Mouse (Mus musculus): ENCODE results near the gene Dctn3. TPM values are rescaled to one million over a fixed set of nuclear protein-coding genes. Genes with fewer than 3 reads are reported as not detected.
"Not testable (repeated sequence)": the region's sequence is repeated elsewhere in the genome, so short reads cannot be mapped to it uniquely, and the experiment has no call there.

The Dctn3 gene
- polyA plus RNA-seq, 2 experiments from 2014 or later = 107 to 114 TPM

DNA sequence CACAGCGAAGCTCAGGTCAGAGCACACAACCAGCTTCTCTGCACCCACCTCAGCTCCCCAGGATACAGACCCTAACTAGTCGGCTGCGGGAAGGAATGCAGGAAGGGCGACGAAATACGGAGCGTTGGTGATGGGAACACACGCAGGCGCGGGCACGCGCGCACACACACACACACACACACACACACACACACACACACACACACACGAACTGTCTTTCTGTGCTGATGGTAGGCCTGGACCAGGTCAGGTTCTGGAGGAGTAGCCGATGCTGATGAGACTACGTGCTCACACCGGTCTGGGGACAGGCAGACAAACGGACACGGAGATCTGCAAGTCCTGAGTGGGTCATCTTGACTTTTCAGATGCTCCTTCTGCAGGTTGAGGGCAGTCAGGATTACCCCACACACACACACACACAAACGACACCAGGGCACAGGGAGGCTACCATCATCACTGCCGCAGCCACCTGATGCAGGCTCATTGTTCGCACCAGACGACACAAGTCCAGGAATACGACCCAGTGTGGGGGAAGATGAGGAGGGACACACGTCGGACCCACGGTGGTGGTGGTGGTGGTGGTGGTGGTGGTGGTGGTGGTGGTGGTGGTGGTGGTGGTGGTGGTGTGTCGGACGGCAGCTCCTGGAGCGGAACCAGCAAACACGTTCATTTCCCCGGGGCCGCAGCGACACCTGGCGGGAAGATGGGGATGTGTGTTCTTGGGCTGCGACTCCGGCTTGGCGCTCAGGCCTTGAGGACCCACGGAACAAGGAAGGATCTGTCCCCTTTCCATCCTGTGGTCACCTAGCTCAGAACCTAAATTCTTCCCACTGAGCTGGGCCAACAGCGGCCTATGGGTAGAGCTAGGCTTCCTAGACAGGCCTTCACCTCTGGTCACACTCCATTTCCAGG, 25.8 kb downstream of the Dctn3 start, which contains the start of gene Cntfr:
TSS of gene Cntfr (minus strand) at position 160 of the 912 bp plus-strand sequence.
- not testable (repeated sequence) for ATAC-seq

DNA sequence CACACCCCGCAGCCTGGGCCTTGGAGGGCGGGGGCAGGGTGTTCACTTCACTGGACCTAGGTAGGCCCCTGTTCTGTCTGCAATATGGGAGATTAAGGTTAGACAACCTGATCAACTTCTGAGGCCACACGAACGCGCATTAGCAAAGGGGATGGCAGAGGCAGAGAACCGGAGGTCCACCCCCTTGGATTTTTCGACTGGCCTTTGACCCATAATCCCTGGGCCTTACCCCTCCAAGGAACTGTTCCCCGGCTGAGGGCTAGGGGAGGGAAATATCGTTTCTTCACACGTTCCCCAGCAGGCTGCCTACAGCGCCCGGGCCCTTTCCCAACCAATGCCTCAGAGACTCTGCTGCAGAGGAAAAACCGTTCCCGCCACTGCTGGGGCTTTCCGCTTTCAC, 26.5 kb downstream of the Dctn3 start:
- ATAC-seq = not testable (repeated sequence)

DNA sequence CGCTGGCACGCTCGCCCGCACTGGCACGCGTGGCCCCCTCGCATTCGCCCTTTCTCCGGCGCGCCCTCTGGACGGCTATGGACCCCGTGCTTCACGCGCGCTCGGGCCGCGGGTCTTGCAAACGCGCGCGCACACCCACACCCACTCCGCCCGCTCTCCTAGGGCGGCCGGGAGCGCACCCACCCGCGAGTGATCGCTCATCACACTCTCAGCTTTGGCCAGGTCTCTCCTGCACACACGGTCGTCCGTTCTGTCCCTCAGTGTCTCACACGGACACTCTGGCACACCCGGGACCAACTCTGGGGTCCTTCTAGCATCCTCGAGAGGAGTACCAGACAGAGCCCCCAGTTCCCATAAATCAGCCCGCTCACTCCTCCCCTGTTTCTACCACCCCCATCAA, 27.2 kb downstream of the Dctn3 start:
- not testable (repeated sequence) for ATAC-seq

DNA sequence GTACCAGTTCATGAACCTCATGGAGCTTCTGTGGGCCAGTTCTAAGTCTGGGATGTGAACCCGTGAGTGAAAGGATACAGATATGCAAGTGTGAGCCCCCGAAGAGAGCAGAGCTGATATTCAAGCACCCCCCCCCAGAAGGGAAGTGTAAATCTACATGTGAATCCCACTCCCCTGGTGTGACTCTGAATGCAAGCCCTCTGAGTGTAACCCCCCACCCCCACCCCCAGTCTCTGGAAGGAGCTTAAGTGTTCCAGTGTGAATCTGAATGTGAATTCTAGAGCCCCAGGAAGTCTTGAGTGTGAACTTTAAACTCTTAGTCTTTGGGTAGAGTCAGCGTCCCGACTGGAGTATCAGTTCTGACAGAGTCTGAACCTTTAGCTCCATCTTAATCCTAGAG, 29.5 kb downstream of the Dctn3 start:
- not testable (repeated sequence) for ATAC-seq

DNA sequence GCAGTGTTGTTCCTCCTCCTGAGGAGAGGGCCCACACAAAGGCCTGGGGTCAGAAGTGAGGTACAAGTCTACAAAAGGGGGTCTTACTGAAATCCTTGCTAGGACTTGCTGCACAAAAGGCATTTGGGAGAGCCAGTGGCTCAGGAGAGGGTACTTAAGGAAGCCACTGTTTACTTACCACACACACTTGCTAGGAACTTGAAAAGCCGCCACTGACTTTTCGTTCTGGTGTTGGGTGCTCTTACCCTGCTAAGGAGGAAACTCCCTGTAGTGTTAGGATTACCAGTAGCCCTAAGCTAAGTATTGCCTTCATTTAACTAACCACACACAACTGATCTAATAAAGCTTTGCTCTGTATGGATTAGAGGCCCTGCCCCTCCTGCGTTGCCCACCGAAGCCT, 33.0 kb downstream of the Dctn3 start:
- ATAC-seq = not testable (repeated sequence)

DNA sequence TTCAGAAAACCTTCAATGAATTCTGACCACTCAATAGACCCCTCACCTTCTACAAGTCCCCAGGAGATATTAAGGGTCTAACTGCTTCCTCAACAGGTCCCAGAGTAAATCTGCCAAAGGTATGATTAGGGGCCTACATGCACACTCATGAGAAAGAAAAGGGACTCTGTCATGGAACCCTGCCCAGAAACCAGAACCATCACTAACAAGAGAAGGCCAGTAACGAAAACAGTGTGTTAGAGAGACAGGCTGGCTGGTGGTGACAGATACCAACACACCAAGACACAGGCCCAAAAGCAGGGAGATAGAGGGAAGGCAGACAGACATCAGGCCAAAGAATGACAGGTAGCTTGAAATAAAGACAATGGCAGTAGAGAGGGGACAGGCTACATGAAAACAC, 34.4 kb downstream of the Dctn3 start:
- not testable (repeated sequence) for ATAC-seq

DNA sequence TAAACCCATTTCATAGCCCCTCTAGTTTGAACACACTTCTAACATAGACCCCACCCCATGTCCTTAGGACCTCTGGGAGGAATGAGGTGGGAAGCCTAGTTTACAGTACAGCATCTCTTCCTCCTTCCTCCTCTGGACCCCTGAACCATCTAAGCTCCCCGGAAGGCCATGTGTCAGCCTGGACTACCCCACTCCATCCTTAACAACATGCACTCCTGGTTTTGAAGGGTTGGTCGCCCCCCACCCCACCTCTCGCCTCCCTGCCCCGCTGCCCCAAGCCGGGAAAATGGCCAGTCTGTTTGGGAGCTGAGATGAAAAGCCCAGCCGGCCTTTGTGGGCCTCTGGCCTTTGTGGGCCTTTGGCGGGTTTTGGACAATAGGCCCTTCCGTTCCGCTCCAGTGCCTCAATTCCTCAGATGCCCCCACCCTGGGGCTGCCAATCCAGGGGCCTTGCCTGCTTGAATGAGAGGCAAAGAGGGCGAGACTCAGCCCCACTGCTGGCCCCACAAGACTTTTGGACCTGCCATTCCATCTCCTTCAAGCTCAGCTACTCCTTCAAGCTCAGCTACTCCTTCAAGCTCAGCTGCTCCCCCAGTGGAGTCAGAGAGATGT, 37.0 kb downstream of the Dctn3 start:
- ATAC-seq = not testable (repeated sequence)

DNA sequence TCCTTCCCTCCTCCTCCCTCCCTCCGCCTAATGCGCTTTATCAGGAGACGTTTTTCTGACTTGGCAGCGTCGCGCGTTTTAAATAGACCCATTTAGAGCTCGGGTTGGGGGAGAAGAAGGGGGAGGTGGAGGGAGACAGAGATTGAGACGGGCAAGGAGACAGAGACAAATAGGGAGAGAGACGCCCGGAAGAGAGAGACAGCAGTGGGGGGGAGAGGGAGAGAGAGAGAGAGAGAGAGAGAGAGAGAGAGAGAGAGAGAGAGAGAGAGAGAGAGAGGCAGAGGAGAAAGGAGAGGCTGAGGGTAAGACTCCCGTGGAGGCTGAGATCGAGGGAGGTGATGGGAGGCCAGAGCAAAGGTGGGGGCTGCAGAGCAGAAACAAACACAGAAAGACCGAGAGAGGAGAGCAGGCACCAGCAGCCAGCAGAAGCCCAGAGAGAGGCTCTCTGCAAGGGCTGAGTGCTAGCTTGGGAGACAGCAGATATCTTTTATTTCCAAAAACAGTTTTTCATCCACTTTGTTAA, 38.0 kb downstream of the Dctn3 start:
- ATAC-seq = not testable (repeated sequence)

DNA sequence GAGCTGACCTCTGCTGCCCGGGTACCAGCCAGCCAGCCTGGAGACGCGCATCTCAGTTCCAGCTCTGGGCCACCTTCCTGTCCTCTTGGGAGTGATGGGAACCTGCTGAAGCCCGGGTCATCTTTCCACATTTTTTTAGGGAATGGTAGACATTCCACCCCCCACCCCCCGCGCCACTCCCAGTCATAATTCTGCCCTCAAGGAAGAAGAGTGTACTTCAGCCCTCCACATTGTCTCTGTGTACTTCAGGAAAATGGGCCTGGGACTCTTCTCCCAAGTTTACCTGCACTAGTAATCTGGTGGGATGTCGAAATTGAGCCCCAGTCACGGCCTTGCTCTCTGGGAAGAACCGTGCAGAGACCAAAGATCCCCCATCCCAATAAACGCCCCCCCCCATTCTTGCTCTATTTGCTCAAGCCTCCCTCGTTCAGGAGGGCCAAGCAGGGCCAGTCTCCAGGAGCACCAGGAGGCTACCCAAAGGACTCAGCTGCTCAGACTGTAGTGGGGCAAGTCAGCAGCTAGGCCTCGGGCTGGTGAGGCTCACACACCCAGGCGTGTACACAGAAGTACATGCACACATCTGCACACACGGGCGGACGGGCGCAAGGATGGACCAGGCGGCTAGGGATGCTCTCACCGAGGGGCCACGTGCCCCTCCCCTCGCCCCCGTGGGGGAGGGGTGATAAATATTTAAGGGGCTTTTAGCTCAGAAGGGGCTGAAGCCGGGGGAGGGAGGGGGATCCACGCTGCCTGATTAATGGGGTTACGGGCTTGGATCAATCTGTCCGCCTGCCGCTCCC, 38.6 kb downstream of the Dctn3 start:
- ATAC-seq = not testable (repeated sequence)

DNA sequence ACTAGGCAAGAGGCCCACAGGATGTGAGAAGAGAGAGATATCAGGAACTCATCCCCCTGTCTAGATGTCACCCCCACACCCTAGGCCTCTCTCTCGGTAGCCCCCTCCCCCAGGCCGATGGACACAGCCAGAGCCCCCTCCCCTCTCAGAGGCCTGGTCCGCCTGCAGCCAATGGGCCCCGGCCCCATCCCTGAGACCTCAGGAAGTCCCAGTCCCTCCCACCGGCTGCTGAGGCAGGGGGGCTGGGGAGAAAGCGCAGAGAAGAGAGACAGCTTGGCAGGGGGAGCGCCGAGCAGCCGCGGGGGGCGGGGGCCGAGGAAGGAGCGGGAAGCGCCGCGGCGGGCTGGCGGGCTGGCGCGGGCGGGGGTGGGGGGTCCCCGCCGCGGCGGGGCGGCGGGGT, 39.7 kb downstream of the Dctn3 start:
- ATAC-seq = not testable (repeated sequence)

DNA sequence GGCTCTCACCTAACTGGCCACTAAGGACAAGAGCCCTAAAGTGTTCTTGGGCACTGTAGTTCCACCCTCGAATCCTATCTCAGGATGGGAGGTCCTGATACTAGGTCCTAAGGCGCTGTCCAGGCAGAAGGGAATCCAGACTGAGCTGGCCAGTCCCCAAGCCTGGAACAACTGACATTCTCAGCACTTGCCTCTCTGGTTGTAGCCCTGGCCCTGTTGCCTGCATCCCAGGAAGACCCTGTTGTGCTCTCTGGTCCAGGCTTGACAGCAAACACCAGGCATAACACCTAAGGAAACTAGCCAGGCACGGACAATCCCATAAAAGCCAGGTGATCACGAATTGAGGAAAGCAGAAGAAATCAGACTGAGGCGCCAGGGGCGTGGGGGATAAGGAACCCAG, 40.2 kb downstream of the Dctn3 start:
- ATAC-seq = no peak

DNA sequence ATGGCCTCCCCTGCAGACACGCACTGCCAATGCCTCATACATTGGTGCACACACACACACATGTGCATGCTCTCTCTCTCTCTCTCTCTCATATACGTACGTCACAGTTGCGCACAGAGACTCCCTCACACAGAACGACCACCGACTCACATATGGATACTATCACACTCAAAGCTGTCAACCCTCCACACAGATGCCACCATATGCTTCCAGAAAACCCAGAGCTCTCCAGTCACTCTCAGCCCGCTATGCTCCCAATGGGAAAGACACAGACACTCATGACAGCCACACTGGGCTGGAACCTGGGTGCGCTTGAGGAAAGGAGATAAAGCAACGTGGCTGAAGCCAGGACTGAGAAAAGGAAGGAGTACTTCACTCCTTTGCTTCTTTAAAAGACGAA, 41.0 kb downstream of the Dctn3 start:
- ATAC-seq = no peak

DNA sequence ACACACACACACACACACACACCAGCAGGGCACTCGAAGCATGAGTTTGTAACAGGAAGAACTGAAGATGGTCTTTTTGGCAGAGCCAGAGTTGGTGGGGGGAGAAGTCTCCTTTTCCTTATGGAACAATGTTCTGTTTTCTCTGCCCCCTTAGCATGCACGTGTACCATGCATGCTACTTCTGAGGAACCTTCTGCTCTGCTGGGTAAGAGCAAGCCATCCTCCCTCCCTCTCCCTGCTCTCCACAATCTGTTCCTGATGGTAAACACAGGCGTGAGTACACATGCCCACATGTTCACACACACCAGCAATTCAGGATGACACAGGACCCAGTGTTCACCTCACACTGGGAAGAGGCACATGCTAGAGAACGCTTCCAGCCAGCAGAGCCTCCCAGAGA, 41.8 kb downstream of the Dctn3 start:
- no peak for ATAC-seq

DNA sequence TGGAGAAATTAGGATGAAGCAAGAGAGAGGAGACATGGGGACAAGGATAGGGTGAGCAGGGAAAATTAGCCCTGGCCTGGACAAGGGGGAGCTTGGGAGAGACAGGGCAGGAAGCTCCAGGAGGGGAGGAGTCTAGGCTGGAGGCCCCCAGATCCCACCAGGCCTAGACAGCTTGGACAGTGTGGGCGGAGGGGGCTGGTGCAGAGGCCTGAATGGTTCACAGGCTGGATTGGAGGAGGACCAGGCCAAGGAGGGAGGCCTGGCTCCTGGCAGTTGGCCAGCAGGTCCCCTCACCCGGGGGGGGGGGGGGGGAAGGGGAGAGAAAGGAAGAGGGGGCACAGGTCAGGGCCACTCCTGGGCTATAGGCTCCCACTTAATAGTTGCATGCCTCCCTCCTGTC, 43.7 kb downstream of the Dctn3 start:
- no peak for ATAC-seq

DNA sequence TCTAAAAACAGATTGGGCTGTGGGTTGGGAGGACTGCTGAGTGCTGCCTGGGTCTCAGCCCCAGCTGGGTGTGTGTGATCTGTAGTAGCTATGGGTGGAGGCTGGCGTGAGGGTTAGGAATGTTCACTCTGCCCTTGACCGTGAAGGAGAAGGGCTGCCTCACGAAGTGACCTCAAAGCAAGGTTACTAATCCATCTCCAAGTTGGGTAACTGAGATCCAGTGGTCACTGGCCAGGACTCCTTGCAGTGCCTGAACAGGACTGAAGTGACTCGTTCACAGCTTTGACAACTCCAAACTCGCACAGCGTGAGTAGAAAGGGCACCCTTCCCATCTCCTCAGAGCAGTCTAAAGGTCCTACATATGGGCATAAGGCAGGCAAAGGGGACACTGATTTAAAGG, 44.1 kb downstream of the Dctn3 start:
- no peak for ATAC-seq

DNA sequence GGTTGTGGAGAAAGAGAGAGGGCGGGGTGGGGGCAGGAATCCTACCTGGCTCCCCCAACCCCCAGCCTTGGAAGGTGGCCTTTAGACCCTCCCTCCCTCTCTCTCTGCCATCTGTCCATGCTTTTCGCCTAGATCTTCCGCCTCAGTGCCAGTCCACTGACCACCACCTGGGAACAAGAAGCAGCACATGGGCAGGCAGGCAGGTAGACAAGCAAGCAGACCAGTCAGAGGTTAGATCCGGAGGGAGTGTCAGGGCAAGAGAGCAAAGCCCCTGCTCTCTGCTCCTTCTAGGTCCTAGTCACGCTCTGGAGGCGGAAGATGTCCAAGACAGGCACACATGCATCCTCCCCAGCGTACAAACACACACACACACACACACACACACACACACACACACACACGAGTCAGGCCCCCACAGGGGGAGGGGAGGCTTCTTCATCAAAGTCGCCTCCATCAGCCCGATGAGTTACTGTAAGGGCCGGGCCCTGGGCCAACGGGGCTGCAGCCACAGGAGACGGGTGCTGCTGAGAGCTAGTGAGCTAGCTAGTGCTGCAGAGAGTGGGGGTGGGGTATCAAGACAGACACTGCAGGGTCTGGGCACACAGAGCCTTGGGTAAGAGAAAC, 45.9 kb downstream of the Dctn3 start:
- ATAC-seq = no peak

DNA sequence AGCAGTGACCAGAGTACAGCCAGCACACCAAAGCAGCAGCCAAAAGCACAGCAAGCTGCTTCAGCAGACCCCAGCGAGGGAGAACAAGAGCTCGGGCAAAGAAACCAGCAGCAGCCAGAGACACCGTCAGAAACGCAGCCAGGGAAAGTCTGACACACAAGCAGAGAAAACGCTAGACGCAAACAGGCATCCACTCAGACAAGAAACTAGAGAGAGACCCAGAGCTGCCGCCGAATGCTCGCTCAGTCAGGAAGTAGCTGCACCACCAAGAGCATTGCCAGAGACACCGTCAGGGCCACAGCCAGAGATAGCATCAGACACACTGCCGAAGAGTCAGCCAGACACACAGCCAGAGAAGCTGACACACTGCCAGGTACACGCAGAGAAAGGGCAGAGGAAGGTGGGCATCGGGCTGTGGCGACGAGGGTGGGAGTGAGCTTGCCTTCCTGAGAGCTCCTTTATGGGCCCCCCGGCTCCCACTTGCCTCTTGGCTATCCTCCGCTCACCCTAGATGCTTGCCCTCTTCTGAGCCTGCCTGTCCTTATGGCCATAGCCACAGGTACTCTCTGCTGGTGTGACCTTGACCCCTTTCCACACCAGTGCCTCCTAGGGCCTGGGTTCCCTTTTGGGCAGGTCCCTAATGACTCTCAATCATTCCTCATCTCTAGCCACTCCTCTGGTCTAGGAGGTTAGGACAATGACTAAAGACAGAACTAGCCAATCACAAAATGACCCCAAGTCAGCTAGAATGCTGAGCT, 46.5 kb downstream of the Dctn3 start:
- no peak for ATAC-seq

DNA sequence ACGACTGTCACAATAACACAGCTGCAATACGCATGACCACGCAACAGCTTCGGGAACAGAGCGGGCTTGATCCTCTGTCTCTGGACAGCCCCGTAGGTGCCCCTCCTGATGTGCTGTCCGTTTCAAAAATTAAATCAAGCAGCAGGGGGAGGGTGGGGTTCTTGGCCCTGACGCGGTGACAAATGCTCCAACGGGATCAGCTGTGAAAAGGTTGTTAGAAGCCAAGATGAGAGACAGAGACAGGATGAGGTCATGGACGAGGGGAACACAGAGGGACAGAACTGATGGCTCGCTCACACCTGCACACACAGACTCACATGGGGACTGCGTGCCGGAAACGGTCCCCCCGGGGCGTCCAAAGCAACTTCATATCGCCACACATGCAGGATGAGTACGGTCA, 49.8 kb downstream of the Dctn3 start:
- ATAC-seq = no peak

DNA sequence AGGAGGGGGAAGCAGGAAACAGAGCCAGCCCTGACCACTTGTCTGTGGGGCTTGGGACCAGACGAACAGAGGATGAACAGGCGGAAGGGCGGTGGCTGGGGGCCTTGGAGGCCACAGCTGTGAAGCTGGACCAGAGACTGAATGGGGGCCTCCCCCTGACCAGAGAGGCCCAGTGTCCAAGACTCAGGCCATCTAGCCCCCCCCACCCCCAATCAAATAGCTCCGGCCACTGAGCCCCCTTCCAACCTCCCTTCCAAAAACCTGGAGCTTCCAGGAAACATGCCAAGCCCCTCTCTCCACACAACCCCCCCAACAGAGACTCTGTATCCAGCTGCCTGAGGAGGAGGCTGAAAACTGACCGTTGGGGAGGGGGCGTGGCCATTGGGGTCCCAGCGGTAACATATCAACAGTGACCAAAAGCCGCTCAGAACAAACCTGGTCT, 50.4 kb downstream of the Dctn3 start:
- ATAC-seq = no peak

DNA sequence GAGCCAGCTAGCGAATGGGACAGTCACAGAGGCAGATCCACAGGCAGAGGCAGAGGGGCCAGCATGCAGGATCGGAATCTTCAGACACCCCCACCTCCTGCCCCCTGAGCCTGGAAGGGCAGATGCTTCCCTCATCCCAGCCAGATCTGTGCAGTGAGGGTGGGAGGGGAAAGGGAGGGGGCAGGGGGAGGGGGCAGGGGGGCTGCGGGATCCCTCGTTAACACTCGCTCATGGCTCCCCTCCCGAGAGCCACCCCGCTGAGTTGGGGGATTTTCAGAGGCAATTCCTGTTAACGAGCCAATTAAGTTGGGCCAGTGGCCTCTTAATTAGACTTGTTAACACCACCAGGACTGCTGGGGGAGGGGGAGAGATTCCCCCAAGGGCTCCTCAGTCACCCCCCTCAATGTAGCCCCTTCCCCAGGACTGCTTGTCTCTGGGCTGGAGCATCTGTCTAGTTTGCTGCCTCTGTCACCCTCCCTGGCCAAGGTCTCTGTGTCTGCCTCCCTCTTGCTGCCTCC, 50.9 kb downstream of the Dctn3 start:
- no peak for ATAC-seq

DNA sequence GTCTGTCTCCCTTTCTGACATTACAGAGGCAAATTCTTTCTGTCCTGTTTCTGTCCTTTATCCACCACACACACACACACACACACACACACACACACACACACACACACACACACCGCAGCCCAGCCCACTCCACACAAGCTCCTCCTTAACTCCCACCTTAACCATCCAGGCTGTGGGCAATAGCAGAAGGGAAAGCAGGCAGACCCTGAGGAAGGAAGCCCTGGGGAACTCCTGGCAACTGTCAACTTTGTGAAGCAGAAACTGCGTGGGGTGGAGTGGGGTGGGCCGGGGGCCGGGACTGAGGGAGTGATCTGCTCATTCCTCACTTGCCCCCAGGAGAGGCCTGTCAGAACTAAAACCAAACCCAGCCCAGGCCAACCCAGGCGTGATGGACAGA, 51.5 kb downstream of the Dctn3 start:
- ATAC-seq = no peak
